ENCODE assay signal across 31 mouse cellular contexts in the genomic region with DNA sequence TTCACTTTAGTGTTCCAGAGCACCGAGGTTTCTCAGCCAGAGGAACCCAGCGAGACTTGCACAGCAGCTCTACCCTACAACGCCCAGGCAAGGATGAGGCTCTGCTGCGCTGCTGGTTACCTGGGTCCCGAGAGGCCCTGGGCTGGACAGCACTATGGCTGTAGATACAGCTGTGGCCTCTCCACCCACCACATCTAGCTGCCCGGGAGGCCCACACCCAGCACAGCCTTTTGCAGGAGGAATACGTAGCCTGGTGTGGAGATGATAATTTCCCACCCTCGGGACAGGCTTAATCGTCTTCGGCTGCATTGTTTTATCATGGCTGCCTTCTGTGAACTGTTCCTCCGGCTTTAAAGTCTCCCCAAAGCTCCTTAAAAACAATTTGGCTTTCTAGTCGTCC. TPM values are rescaled to one million over a fixed set of nuclear protein-coding genes. Genes with fewer than 3 reads are reported as not detected.
DNase-seq lines count a peak whose midpoint lies in the region; ATAC-seq and TF ChIP-seq lines count a peak whose summit lies in the region.
"Had no signal": no experiment of that assay in that cellular context is flagged by ENCODE, and none has a peak within 500 bp of the region (broad histone marks: within the 10 kb centered on the region; RNA-seq: fewer than 3 reads in every experiment).

No protein-coding gene starts in this region.

- WGBS in forebrain, embryonic 10.5 days: 65% methylated on average over 12 of the region's 12 CpGs
- 69% methylated on average over 12 of the region's 12 CpGs for WGBS in forebrain, embryonic 16.5 days
- WGBS in liver, postnatal 0 days (ENCODE audit: insufficient replicate concordance): 68% methylated on average over 12 of the region's 12 CpGs
- 57% methylated on average over 12 of the region's 12 CpGs for WGBS in liver, embryonic 12.5 days (ENCODE audit: insufficient replicate concordance)
- 60% methylated on average over 12 of the region's 12 CpGs for whole genome bisulfite sequencing in liver, embryonic 15.5 days (ENCODE audit: insufficient replicate concordance)
- WGBS in intestine, embryonic 15.5 days: 72% methylated on average over 12 of the region's 12 CpGs

- H3K4me1 ChIP-seq in forebrain, embryonic 10.5 days: peaks cover 10% of the 10 kb centered on the region
- H3K4me1 ChIP-seq in forebrain, embryonic 16.5 days (replicated peaks; ENCODE audit: control insufficient read depth, insufficient read depth, low read length): no peaks in the 10 kb centered on the region
- no peaks in the 10 kb centered on the region for H3K4me1 ChIP-seq in liver, postnatal 0 days (ENCODE audit: insufficient read depth)
- 0 out of 2 replicates have a peak, but pooled peaks cover 5% of the 10 kb centered on the region for H3K4me1 ChIP-seq in liver, embryonic 12.5 days
- no peaks in the 10 kb centered on the region for H3K4me1 ChIP-seq in liver, embryonic 15.5 days (replicated peaks)
- no peaks in the 10 kb centered on the region for H3K4me1 ChIP-seq in intestine, embryonic 15.5 days (replicated peaks)
- H3K4me1 ChIP-seq: forebrain, embryonic 13.5 days; hindbrain, embryonic 13.5 days had no signal

- no peak for DNase-seq in forebrain, embryonic 10.5 days (ENCODE audit: extremely low spot score, low spot score)
- peak; percentile 48 for DNase-seq in liver
- DNase-seq in liver, postnatal 0 days: no peak
- no peak for DNase-seq in lung, postnatal 14 days
- DNase-seq: adrenal gland, adult 8-10 months; adrenal gland, postnatal 25 days; cerebellum, adult 11-12 months; cerebellum, adult 8-10 months; cerebellum, postnatal 10 days; cerebellum, postnatal 36 days; embryo, embryonic 11 days; forebrain, postnatal 0 days; gastrocnemius, adult 2 months; gastrocnemius, postnatal 14 days; heart, adult 11 months; heart, postnatal 10 days; heart, postnatal 36 days had no signal

- TF ChIP-seq CTCF in liver, postnatal 0 days (IDR thresholded peaks at IDR 0.05; ENCODE audit: low read depth): no peak

- H3K27ac ChIP-seq in forebrain, embryonic 10.5 days: peak overlapping the region; percentile 40
- no peak overlapping the region for H3K27ac ChIP-seq in forebrain, embryonic 16.5 days (ENCODE audit: low read length)
- no peak overlapping the region for H3K27ac ChIP-seq in liver, postnatal 0 days (ENCODE audit: low read depth)
- peak overlapping the region; percentile 43; the same call in 1 of the 2 replicates for H3K27ac ChIP-seq in liver, embryonic 12.5 days
- H3K27ac ChIP-seq in liver, embryonic 15.5 days (replicated peaks): no peak overlapping the region
- no peak overlapping the region for H3K27ac ChIP-seq in intestine, embryonic 15.5 days
- H3K27ac ChIP-seq: embryonic facial prominence, embryonic 10.5 days; embryonic facial prominence, embryonic 13.5 days; forebrain, embryonic 13.5 days; gastrocnemius, adult 2 months; heart, embryonic 15.5 days; hindbrain, embryonic 10.5 days; hindbrain, embryonic 13.5 days had no signal

- H3K27me3 ChIP-seq in forebrain, embryonic 10.5 days (ENCODE audit: poor library complexity, severe bottlenecking): no peaks in the 10 kb centered on the region
- H3K27me3 ChIP-seq in forebrain, embryonic 16.5 days (replicated peaks; ENCODE audit: control insufficient read depth, insufficient read depth, low read length): no peaks in the 10 kb centered on the region
- H3K27me3 ChIP-seq in liver, postnatal 0 days (ENCODE audit: insufficient read depth, low read length): no peaks in the 10 kb centered on the region
- peaks cover 10% of the 10 kb centered on the region; the same call in 1 of the 2 replicates for H3K27me3 ChIP-seq in liver, embryonic 12.5 days (replicated peaks)
- H3K27me3 ChIP-seq in liver, embryonic 15.5 days: no peaks in the 10 kb centered on the region
- no peaks in the 10 kb centered on the region for H3K27me3 ChIP-seq in intestine, embryonic 15.5 days (replicated peaks)
- H3K27me3 ChIP-seq: forebrain, embryonic 13.5 days; heart, embryonic 15.5 days had no signal

- H3K9me3 ChIP-seq in forebrain, embryonic 10.5 days: no peaks in the 10 kb centered on the region
- H3K9me3 ChIP-seq in forebrain, embryonic 16.5 days (ENCODE audit: control insufficient read depth, low read length): no peaks in the 10 kb centered on the region
- H3K9me3 ChIP-seq in liver, postnatal 0 days (ENCODE audit: low read length): no peaks in the 10 kb centered on the region
- no peaks in the 10 kb centered on the region for H3K9me3 ChIP-seq in liver, embryonic 12.5 days (replicated peaks)
- H3K9me3 ChIP-seq in liver, embryonic 15.5 days (replicated peaks): no peaks in the 10 kb centered on the region
- H3K9me3 ChIP-seq in intestine, embryonic 15.5 days: no peaks in the 10 kb centered on the region
- H3K9me3 ChIP-seq: embryonic facial prominence, embryonic 10.5 days; embryonic facial prominence, embryonic 13.5 days; forebrain, embryonic 13.5 days; heart, embryonic 12.5 days; heart, embryonic 15.5 days; hindbrain, embryonic 10.5 days; hindbrain, embryonic 13.5 days had no signal

- no peak overlapping the region for H3K9ac ChIP-seq in forebrain, embryonic 16.5 days (replicated peaks; ENCODE audit: low read depth, low read length)
- H3K9ac ChIP-seq in liver, postnatal 0 days (replicated peaks): no peak overlapping the region
- H3K9ac ChIP-seq in liver, embryonic 12.5 days: no peak overlapping the region
- H3K9ac ChIP-seq in liver, embryonic 15.5 days: no peak overlapping the region
- no peak overlapping the region for H3K9ac ChIP-seq in intestine, embryonic 15.5 days
- H3K9ac ChIP-seq: embryonic facial prominence, embryonic 13.5 days; forebrain, embryonic 13.5 days; forebrain, postnatal 0 days; heart, embryonic 12.5 days; heart, embryonic 15.5 days; hindbrain, embryonic 13.5 days had no signal

- no peak overlapping the region for H3K4me3 ChIP-seq in forebrain, embryonic 10.5 days
- no peak overlapping the region for H3K4me3 ChIP-seq in forebrain, embryonic 16.5 days (replicated peaks; ENCODE audit: low read length)
- no peak overlapping the region for H3K4me3 ChIP-seq in liver, postnatal 0 days (ENCODE audit: low read depth, low read length)
- no peak overlapping the region for H3K4me3 ChIP-seq in liver, embryonic 12.5 days
- H3K4me3 ChIP-seq in liver, embryonic 15.5 days (replicated peaks): no peak overlapping the region
- no peak overlapping the region for H3K4me3 ChIP-seq in intestine, embryonic 15.5 days (replicated peaks)
- H3K4me3 ChIP-seq: embryonic facial prominence, embryonic 10.5 days; embryonic facial prominence, embryonic 13.5 days; erythroblast, embryonic 14.5 days; forebrain, embryonic 13.5 days; gastrocnemius, adult 2 months; heart, embryonic 12.5 days; heart, embryonic 15.5 days; hindbrain, embryonic 10.5 days; hindbrain, embryonic 13.5 days had no signal

- ATAC-seq in forebrain, embryonic 16.5 days: no peak
- ATAC-seq in liver, postnatal 0 days: no peak
- ATAC-seq in liver, embryonic 12.5 days: peak; percentile 85
- peak; percentile 47 for ATAC-seq in liver, embryonic 15.5 days (ENCODE audit: insufficient read depth)
- no peak for ATAC-seq in intestine, embryonic 15.5 days
- ATAC-seq: activated CD4-positive, CD25-positive, alpha-beta regulatory T cell, adult 4 months; forebrain, embryonic 13.5 days; forebrain, postnatal 0 days; hindbrain, embryonic 16.5 days had no signal

- no peak overlapping the region for H3K4me2 ChIP-seq in forebrain, embryonic 16.5 days (ENCODE audit: low read length)
- no peak overlapping the region for H3K4me2 ChIP-seq in liver, postnatal 0 days (ENCODE audit: low read depth, low read length)
- H3K4me2 ChIP-seq in liver, embryonic 12.5 days: peak overlapping the region; percentile 13; the same call in 1 of the 2 replicates
- no peak overlapping the region for H3K4me2 ChIP-seq in liver, embryonic 15.5 days
- no peak overlapping the region for H3K4me2 ChIP-seq in intestine, embryonic 15.5 days (replicated peaks)
- H3K4me2 ChIP-seq: embryonic facial prominence, embryonic 13.5 days; forebrain, embryonic 13.5 days; heart, embryonic 12.5 days; heart, embryonic 15.5 days; hindbrain, embryonic 13.5 days had no signal

- H3K36me3 ChIP-seq in forebrain, embryonic 10.5 days (replicated peaks): no peaks in the 10 kb centered on the region
- no peaks in the 10 kb centered on the region for H3K36me3 ChIP-seq in forebrain, embryonic 16.5 days (ENCODE audit: control insufficient read depth, insufficient read depth)
- no peaks in the 10 kb centered on the region for H3K36me3 ChIP-seq in liver, postnatal 0 days (replicated peaks; ENCODE audit: insufficient read depth, low read length)
- H3K36me3 ChIP-seq in liver, embryonic 12.5 days: no peaks in the 10 kb centered on the region
- H3K36me3 ChIP-seq in liver, embryonic 15.5 days (replicated peaks): no peaks in the 10 kb centered on the region
- no peaks in the 10 kb centered on the region for H3K36me3 ChIP-seq in intestine, embryonic 15.5 days
- H3K36me3 ChIP-seq: embryonic facial prominence, embryonic 10.5 days; embryonic facial prominence, embryonic 13.5 days; heart, embryonic 12.5 days; heart, embryonic 15.5 days; hindbrain, embryonic 10.5 days; hindbrain, embryonic 13.5 days had no signal

- no peak for TF ChIP-seq EP300 in liver, postnatal 0 days (IDR thresholded peaks at IDR 0.05; ENCODE audit: low read depth)

RNA-seq across cellular contexts. Expression of a gene that starts 49.5 kb away (rescaled TPM):
- 22.0 and 22.1 TPM in 2 replicates for polyA plus RNA-seq in forebrain, embryonic 10.5 days (2016; fragmentation: Nextera tagmentation; extraction: Ambion mirVana)
- 12.9 and 16.1 TPM in 2 replicates for polyA plus RNA-seq in forebrain, embryonic 16.5 days (2015; fragmentation: Nextera tagmentation; extraction: Ambion mirVana)
- 333 and 355 TPM in 2 replicates for polyA plus RNA-seq in liver, postnatal 0 days (2015; fragmentation: Nextera tagmentation; extraction: Ambion mirVana)
- polyA plus RNA-seq in liver, embryonic 12.5 days (2016; fragmentation: Nextera tagmentation; extraction: Ambion mirVana): 123 and 125 TPM in 2 replicates
- polyA plus RNA-seq in liver, embryonic 15.5 days (2015; fragmentation: Nextera tagmentation; extraction: Ambion mirVana): 177 and 186 TPM in 2 replicates
- polyA plus RNA-seq in intestine, embryonic 15.5 days (2015; fragmentation: Nextera tagmentation; extraction: Ambion mirVana): 207 and 233 TPM in 2 replicates
- polyA plus RNA-seq: activated CD4-positive, CD25-positive, alpha-beta regulatory T cell, adult 4 months had no signal

Comparison
In these comparisons a context has a peak if more than half of its experiments do, and no peak if none do; other contexts are left out.
1. H3K27ac ChIP-seq: peak in forebrain, embryonic 10.5 days (single experiment) and liver, embryonic 12.5 days (single experiment); none in forebrain, embryonic 16.5 days (single experiment), liver, postnatal 0 days (single experiment), liver, embryonic 15.5 days (single experiment) and intestine, embryonic 15.5 days (single experiment).
2. ATAC-seq: peak in liver, embryonic 12.5 days (single experiment) and liver, embryonic 15.5 days (single experiment); none in forebrain, embryonic 16.5 days (single experiment), liver, postnatal 0 days (single experiment) and intestine, embryonic 15.5 days (single experiment).